Mouse (Mus musculus): ENCODE measurements around the gene Gm1673. TPM values are rescaled to one million over a fixed set of nuclear protein-coding genes. Genes with fewer than 3 reads are reported as not detected.

The Gm1673 gene
- polyA plus RNA-seq, 1 experiment from 2014 or later = 649 TPM

- peaks cover 32% of the 10 kb centered on the region for H3K4me1 ChIP-seq (ENCODE audit: control insufficient read depth, insufficient read depth, low read depth, low read length)
- H3K36me3 ChIP-seq (ENCODE audit: control insufficient read depth, insufficient read depth, low read length) = peaks cover 5% of the 10 kb centered on the region
- WGBS = under 1% methylated on average over 81 of the region's 90 CpGs
- H3K9me3 ChIP-seq (ENCODE audit: control insufficient read depth, low read length) = no peaks in the 10 kb centered on the region
- peak within 1 kb of the TSS; percentile 89 for H3K9ac ChIP-seq (ENCODE audit: low read depth, low read length)
- peak within 1 kb of the TSS; percentile 70 for H3K4me3 ChIP-seq (ENCODE audit: low read length)
- ATAC-seq = peak; percentile 93
- no peaks in the 10 kb centered on the region for H3K27me3 ChIP-seq (replicated peaks; ENCODE audit: control insufficient read depth, insufficient read depth, low read length)
- peak within 1 kb of the TSS; percentile 93 for H3K27ac ChIP-seq (ENCODE audit: low read depth, low read length)
- H3K4me2 ChIP-seq (ENCODE audit: low read length) = peak within 1 kb of the TSS; percentile 93
These were observed 12.8 kb downstream of the Gm1673 start, which contains the start of gene Nat8l for GRCm38 (mm10) chr5:33995843-33996693. Nat8l (plus strand) TSS chr5:33995984.

DNA sequence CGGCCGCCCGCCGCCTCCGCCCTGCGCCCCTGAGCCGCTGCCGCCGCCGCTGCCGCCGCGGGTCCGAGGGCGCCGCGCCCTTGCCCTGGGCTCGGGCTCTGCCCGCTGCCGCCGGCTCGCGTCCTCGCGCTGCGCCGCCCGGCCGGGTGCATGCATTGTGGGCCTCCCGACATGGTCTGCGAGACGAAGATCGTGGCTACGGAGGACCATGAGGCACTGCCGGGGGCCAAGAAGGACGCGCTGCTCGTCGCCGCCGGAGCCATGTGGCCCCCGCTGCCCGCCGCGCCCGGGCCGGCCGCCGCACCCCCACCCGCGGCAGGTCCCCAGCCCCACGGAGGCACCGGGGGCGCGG lies 13.4 kb downstream of the Gm1673 start:
- Histone ChIP-seq H3K4me1 (ENCODE audit: control insufficient read depth, insufficient read depth, low read depth, low read length) (peaks cover 32% of the 10 kb centered on the region), H3K27me3 (replicated peaks; ENCODE audit: control insufficient read depth, insufficient read depth, low read length) (no peaks in the 10 kb centered on the region), H3K4me2 (ENCODE audit: low read length) (peak overlapping the region; percentile 93), H3K9ac (ENCODE audit: low read depth, low read length) (peak overlapping the region; percentile 89), H3K27ac (ENCODE audit: low read depth, low read length) (peak overlapping the region; percentile 93), H3K9me3 (ENCODE audit: control insufficient read depth, low read length) (no peaks in the 10 kb centered on the region), H3K4me3 (ENCODE audit: low read length) (peak overlapping the region; percentile 70), H3K36me3 (ENCODE audit: control insufficient read depth, insufficient read depth, low read length) (peaks cover 6% of the 10 kb centered on the region)
- WGBS = 1% methylated on average over 26 of the region's 55 CpGs
- ATAC-seq = no peak

DNA sequence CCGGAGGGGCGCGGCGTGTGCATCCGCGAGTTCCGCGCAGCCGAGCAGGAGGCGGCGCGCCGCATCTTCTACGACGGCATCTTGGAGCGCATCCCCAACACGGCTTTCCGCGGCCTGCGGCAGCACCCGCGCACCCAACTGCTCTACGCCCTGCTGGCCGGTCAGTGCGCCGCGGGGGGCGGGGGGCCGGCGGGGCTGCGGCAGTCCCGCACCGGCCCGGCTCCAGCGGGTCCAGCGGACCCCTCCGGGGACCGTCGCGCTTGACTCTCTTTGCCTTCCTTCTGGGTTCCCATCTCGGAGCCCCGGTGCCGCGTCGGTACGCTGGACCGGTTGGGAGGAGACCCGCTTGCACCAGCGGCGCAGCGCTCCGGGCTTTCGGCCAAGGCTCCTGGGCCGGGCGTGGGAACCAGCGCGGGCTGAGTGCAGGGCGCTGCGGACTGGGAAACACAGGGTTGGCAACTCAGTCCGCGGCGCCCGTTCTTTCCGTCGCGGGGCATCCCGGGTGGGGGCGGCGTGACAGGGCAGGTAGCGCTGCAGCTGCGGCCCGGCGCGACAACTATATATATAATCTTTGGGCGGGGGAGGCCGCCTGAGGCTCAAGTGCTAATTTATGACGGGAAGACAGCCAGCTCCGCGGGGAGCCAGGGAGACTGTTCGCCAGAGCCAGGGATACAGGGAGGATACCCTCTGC lies 14.0 kb downstream of the Gm1673 start:
- Histone ChIP-seq H3K4me1 (ENCODE audit: control insufficient read depth, insufficient read depth, low read depth, low read length) (peaks cover 32% of the 10 kb centered on the region), H3K4me3 (ENCODE audit: low read length) (peak overlapping the region; percentile 70), H3K27me3 (replicated peaks; ENCODE audit: control insufficient read depth, insufficient read depth, low read length) (no peaks in the 10 kb centered on the region), H3K9ac (ENCODE audit: low read depth, low read length) (peak overlapping the region; percentile 89), H3K27ac (ENCODE audit: low read depth, low read length) (peak overlapping the region; percentile 93), H3K4me2 (ENCODE audit: low read length) (peak overlapping the region; percentile 93), H3K36me3 (ENCODE audit: control insufficient read depth, insufficient read depth, low read length) (peaks cover 8% of the 10 kb centered on the region), H3K9me3 (ENCODE audit: control insufficient read depth, low read length) (no peaks in the 10 kb centered on the region)
- peak; percentile 12 for ATAC-seq
- WGBS = 0% methylated on average over 50 of the region's 80 CpGs

DNA sequence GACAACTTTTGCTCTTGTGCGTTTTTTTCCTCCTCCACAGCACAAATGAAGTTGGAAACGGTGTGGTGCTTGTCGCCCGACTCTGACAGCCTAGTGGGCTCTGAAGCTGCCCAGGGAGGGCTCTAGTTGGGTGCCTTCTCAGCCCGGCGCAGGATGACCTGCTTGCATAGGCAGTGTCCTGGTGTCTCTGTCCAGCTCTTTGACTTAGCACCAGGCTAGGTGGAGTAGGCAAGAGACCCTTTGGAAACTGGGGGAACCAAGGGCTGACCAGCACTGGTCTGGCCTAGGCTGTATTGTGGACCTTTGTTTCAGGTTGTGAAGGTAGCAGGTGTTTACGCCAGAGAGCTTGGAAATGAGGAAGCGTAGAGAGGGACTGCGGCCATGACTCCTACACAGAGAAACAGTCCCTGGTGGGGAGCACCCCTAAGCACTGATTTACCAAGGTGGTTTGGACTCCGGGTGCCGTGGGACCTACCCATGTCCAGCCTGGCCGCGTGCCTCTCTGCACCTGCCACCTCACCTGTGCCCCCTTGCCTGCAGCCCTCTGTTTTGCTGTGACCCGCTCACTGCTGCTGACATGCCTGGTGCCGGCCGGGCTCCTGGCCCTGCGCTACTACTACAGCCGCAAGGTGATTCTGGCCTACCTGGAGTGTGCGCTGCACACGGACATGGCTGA lies 14.7 kb downstream of the Gm1673 start:
- Histone ChIP-seq H3K4me2 (ENCODE audit: low read length) (peak overlapping the region; percentile 93), H3K27me3 (replicated peaks; ENCODE audit: control insufficient read depth, insufficient read depth, low read length) (no peaks in the 10 kb centered on the region), H3K36me3 (ENCODE audit: control insufficient read depth, insufficient read depth, low read length) (peaks cover 8% of the 10 kb centered on the region), H3K4me3 (ENCODE audit: low read length) (peak overlapping the region; percentile 70), H3K4me1 (ENCODE audit: control insufficient read depth, insufficient read depth, low read depth, low read length) (peaks cover 32% of the 10 kb centered on the region), H3K27ac (ENCODE audit: low read depth, low read length) (no peak overlapping the region; the same call in 1 of the 2 replicates), H3K9me3 (ENCODE audit: control insufficient read depth, low read length) (no peaks in the 10 kb centered on the region), H3K9ac (ENCODE audit: low read depth, low read length) (peak overlapping the region; percentile 89)
- ATAC-seq = no peak
- WGBS = 69% methylated on average over 20 of the region's 20 CpGs

DNA sequence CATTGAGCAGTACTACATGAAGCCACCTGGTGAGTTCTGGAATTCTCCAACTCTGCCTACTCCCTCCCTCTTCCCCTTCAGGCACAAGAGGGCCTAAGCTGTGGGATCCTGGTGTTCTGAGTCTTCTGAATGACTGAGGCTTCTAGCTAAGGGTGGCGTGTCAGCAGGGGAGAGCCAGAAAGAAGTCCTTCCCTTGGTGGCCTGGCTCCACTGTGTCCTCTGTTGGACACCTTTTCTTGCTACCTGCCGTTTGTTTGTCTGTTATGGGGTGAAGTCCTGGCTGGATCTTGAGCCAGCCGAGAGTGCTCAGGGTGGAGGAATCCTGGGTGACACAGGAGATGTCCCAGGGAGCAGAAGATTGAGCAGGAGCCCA lies 15.3 kb downstream of the Gm1673 start:
- no peak overlapping the region for H3K27ac ChIP-seq (ENCODE audit: low read depth, low read length)
- peak overlapping the region; percentile 93 for H3K4me2 ChIP-seq (ENCODE audit: low read length)
- peak overlapping the region; percentile 89; the same call in 1 of the 2 replicates for H3K9ac ChIP-seq (ENCODE audit: low read depth, low read length)
- 91% methylated on average over 3 of the region's 3 CpGs for WGBS
- peak overlapping the region; percentile 70 for H3K4me3 ChIP-seq (ENCODE audit: low read length)
- no peaks in the 10 kb centered on the region for H3K27me3 ChIP-seq (replicated peaks; ENCODE audit: control insufficient read depth, insufficient read depth, low read length)
- H3K36me3 ChIP-seq (ENCODE audit: control insufficient read depth, insufficient read depth, low read length) = peaks cover 10% of the 10 kb centered on the region
- peaks cover 32% of the 10 kb centered on the region for H3K4me1 ChIP-seq (ENCODE audit: control insufficient read depth, insufficient read depth, low read depth, low read length)
- ATAC-seq = no peak
- no peaks in the 10 kb centered on the region for H3K9me3 ChIP-seq (ENCODE audit: control insufficient read depth, low read length)

- H3K4me2 ChIP-seq (ENCODE audit: low read length) = peak overlapping the region; percentile 93
- peaks cover 32% of the 10 kb centered on the region for H3K4me1 ChIP-seq (ENCODE audit: control insufficient read depth, insufficient read depth, low read depth, low read length)
- H3K9ac ChIP-seq (ENCODE audit: low read depth, low read length) = no peak overlapping the region
These were observed 16.3 kb downstream of the Gm1673 start for GRCm38 (mm10) chr5:33999466-34000090.

GRCm38 (mm10) chr5:34000809-34001208 lies 17.6 kb downstream of the Gm1673 start:
- ATAC-seq = no peak
- H3K4me2 ChIP-seq (ENCODE audit: low read length) = no peak overlapping the region
- no peak overlapping the region for H3K9ac ChIP-seq (ENCODE audit: low read depth, low read length)
- WGBS = 97% methylated on average over 25 of the region's 25 CpGs
- peaks cover 10% of the 10 kb centered on the region for H3K36me3 ChIP-seq (ENCODE audit: control insufficient read depth, insufficient read depth, low read length)
- peaks cover 25% of the 10 kb centered on the region for H3K4me1 ChIP-seq (ENCODE audit: control insufficient read depth, insufficient read depth, low read depth, low read length)
- H3K27ac ChIP-seq (ENCODE audit: low read depth, low read length) = no peak overlapping the region
- H3K9me3 ChIP-seq (ENCODE audit: control insufficient read depth, low read length) = no peaks in the 10 kb centered on the region
- no peak overlapping the region for H3K4me3 ChIP-seq (ENCODE audit: low read length)
- H3K27me3 ChIP-seq (replicated peaks; ENCODE audit: control insufficient read depth, insufficient read depth, low read length) = no peaks in the 10 kb centered on the region

More at GRCm38 (mm10) chr5:33999466-34000090, 16.3 kb downstream of the Gm1673 start:
- H3K36me3 ChIP-seq (ENCODE audit: control insufficient read depth, insufficient read depth, low read length) = peaks cover 10% of the 10 kb centered on the region
- no peak for ATAC-seq
- no peak overlapping the region for H3K27ac ChIP-seq (ENCODE audit: low read depth, low read length)
- no peaks in the 10 kb centered on the region for H3K27me3 ChIP-seq (replicated peaks; ENCODE audit: control insufficient read depth, insufficient read depth, low read length)
- no peaks in the 10 kb centered on the region for H3K9me3 ChIP-seq (ENCODE audit: control insufficient read depth, low read length)
- WGBS = 75% methylated on average over 6 of the region's 6 CpGs
- H3K4me3 ChIP-seq (ENCODE audit: low read length) = no peak overlapping the region

- peaks cover 10% of the 10 kb centered on the region for H3K36me3 ChIP-seq (ENCODE audit: control insufficient read depth, insufficient read depth, low read length)
- H3K4me3 ChIP-seq (ENCODE audit: low read length) = no peak overlapping the region
- no peak overlapping the region for H3K9ac ChIP-seq (ENCODE audit: low read depth, low read length)
- peaks cover 25% of the 10 kb centered on the region for H3K4me1 ChIP-seq (ENCODE audit: control insufficient read depth, insufficient read depth, low read depth, low read length)
- H3K27ac ChIP-seq (ENCODE audit: low read depth, low read length) = no peak overlapping the region
- no peaks in the 10 kb centered on the region for H3K27me3 ChIP-seq (replicated peaks; ENCODE audit: control insufficient read depth, insufficient read depth, low read length)
- ATAC-seq = no peak
- no peaks in the 10 kb centered on the region for H3K9me3 ChIP-seq (ENCODE audit: control insufficient read depth, low read length)
- 90% methylated on average over 1 of the region's 1 CpGs for WGBS
- no peak overlapping the region for H3K4me2 ChIP-seq (ENCODE audit: low read length)
These were observed 18.2 kb downstream of the Gm1673 start for GRCm38 (mm10) chr5:34001401-34001800.

Data from hindbrain, embryonic 16.5 days (tissue).